Mouse (Mus musculus): ENCODE results near the gene Hsf2. TPM values are rescaled to one million over a fixed set of nuclear protein-coding genes. Genes with fewer than 3 reads are reported as not detected.
"Not testable (repeated sequence)": the region's sequence is repeated elsewhere in the genome, so short reads cannot be mapped to it uniquely, and the experiment has no call there.

Hsf2 gene
- polyA plus RNA-seq (2015; fragmentation: Nextera tagmentation; extraction: Ambion mirVana): 9.4 and 12.2 TPM in 2 replicates

- WGBS (ENCODE audit: insufficient replicate concordance): under 1% methylated on average over 52 of the region's 52 CpGs
- no peaks in the 10 kb centered on the region for H3K9me3 ChIP-seq (replicated peaks)
- H3K27me3 ChIP-seq: no peaks in the 10 kb centered on the region
- DNase-seq (peak; percentile 90), ATAC-seq (ENCODE audit: low read depth) (peak; percentile 99)
- H3K36me3 ChIP-seq: no peaks in the 10 kb centered on the region
- H3K27ac ChIP-seq: peak within 1 kb of the TSS; percentile 80
- peak within 1 kb of the TSS; percentile 90 for H3K4me2 ChIP-seq
- H3K9ac ChIP-seq: peak within 1 kb of the TSS; percentile 85
- H3K4me1 ChIP-seq (replicated peaks): peaks cover 13% of the 10 kb centered on the region
- peak within 1 kb of the TSS; percentile 79 for H3K4me3 ChIP-seq (replicated peaks)
These were observed at the start of gene Hsf2 for GRCm38 (mm10) chr10:57485908-57486541. TSS of gene Hsf2 (plus strand) at chr10:57486385.

GRCm38 (mm10) chr10:57437898-57438297 is 48.3 kb upstream of the Hsf2 start:
- H3K27me3 ChIP-seq: no peaks in the 10 kb centered on the region
- no peaks in the 10 kb centered on the region for H3K9me3 ChIP-seq (replicated peaks)
- ATAC-seq (ENCODE audit: low read depth) (no peak), DNase-seq (no peak)
- no peaks in the 10 kb centered on the region for H3K4me1 ChIP-seq (replicated peaks)
- no peaks in the 10 kb centered on the region for H3K36me3 ChIP-seq
- H3K9ac ChIP-seq: no peak overlapping the region
- H3K4me2 ChIP-seq: no peak overlapping the region
- no peak overlapping the region for H3K27ac ChIP-seq
- 57% methylated on average over 2 of the region's 2 CpGs for WGBS (ENCODE audit: insufficient replicate concordance)
- no peak overlapping the region for H3K4me3 ChIP-seq (replicated peaks)

GRCm38 (mm10) chr10:57441049-57441448 is 45.1 kb upstream of the Hsf2 start:
- ATAC-seq (ENCODE audit: low read depth) (no peak), DNase-seq (no peak)
- Histone ChIP-seq H3K9me3 (replicated peaks) (no peaks in the 10 kb centered on the region), H3K36me3 (no peaks in the 10 kb centered on the region), H3K9ac (no peak overlapping the region), H3K27ac (no peak overlapping the region), H3K4me3 (replicated peaks) (no peak overlapping the region), H3K4me2 (no peak overlapping the region), H3K4me1 (replicated peaks) (no peaks in the 10 kb centered on the region), H3K27me3 (no peaks in the 10 kb centered on the region)

GRCm38 (mm10) chr10:57444392-57444791 is 41.8 kb upstream of the Hsf2 start:
- Histone ChIP-seq H3K4me1 (replicated peaks) (no peaks in the 10 kb centered on the region), H3K9me3 (replicated peaks) (no peaks in the 10 kb centered on the region), H3K4me3 (replicated peaks) (no peak overlapping the region), H3K4me2 (no peak overlapping the region), H3K9ac (no peak overlapping the region), H3K27me3 (no peaks in the 10 kb centered on the region), H3K27ac (no peak overlapping the region), H3K36me3 (no peaks in the 10 kb centered on the region)
- DNase-seq: no peak
- 56% methylated on average over 8 of the region's 8 CpGs for WGBS (ENCODE audit: insufficient replicate concordance)
- no peak for ATAC-seq (ENCODE audit: low read depth)

- DNase-seq (no peak), ATAC-seq (ENCODE audit: low read depth) (no peak)
- Histone ChIP-seq H3K27ac (no peak overlapping the region), H3K9me3 (replicated peaks) (no peaks in the 10 kb centered on the region), H3K36me3 (no peaks in the 10 kb centered on the region), H3K9ac (no peak overlapping the region), H3K4me2 (no peak overlapping the region), H3K4me1 (replicated peaks) (no peaks in the 10 kb centered on the region), H3K27me3 (no peaks in the 10 kb centered on the region), H3K4me3 (replicated peaks) (no peak overlapping the region)
- WGBS (ENCODE audit: insufficient replicate concordance): 68% methylated on average over 1 of the region's 1 CpGs
These were observed 40.5 kb upstream of the Hsf2 start for GRCm38 (mm10) chr10:57445655-57446054.

- DNase-seq: no peak
- Histone ChIP-seq H3K9me3 (replicated peaks) (no peaks in the 10 kb centered on the region), H3K9ac (no peak overlapping the region), H3K4me1 (replicated peaks) (no peaks in the 10 kb centered on the region), H3K27me3 (no peaks in the 10 kb centered on the region), H3K36me3 (no peaks in the 10 kb centered on the region), H3K4me3 (replicated peaks) (no peak overlapping the region), H3K4me2 (no peak overlapping the region), H3K27ac (no peak overlapping the region)
- ATAC-seq (ENCODE audit: low read depth): no peak
These were observed 38.5 kb upstream of the Hsf2 start for GRCm38 (mm10) chr10:57447657-57448050.

GRCm38 (mm10) chr10:57448051-57448716 is 38.0 kb upstream of the Hsf2 start:
- no peaks in the 10 kb centered on the region for H3K36me3 ChIP-seq
- no peaks in the 10 kb centered on the region for H3K27me3 ChIP-seq
- no peaks in the 10 kb centered on the region for H3K4me1 ChIP-seq (replicated peaks)
- no peak overlapping the region for H3K27ac ChIP-seq
- no peak for ATAC-seq (ENCODE audit: low read depth)
- peak; percentile 39 for DNase-seq
- H3K9me3 ChIP-seq (replicated peaks): no peaks in the 10 kb centered on the region
- no peak overlapping the region for H3K9ac ChIP-seq
- peak overlapping the region; percentile 7; the same call in 1 of the 2 replicates for H3K4me2 ChIP-seq
- 5% methylated on average over 19 of the region's 19 CpGs for WGBS (ENCODE audit: insufficient replicate concordance)
- H3K4me3 ChIP-seq (replicated peaks): no peak overlapping the region

GRCm38 (mm10) chr10:57463298-57463697 is 22.9 kb upstream of the Hsf2 start:
- DNase-seq: peak; percentile 10

GRCm38 (mm10) chr10:57465768-57466167 is 20.4 kb upstream of the Hsf2 start:
- no peak for DNase-seq
- Histone ChIP-seq H3K4me2 (no peak overlapping the region), H3K4me3 (replicated peaks) (no peak overlapping the region), H3K27me3 (no peaks in the 10 kb centered on the region), H3K4me1 (replicated peaks) (no peaks in the 10 kb centered on the region), H3K27ac (no peak overlapping the region), H3K9me3 (replicated peaks) (no peaks in the 10 kb centered on the region), H3K9ac (no peak overlapping the region), H3K36me3 (no peaks in the 10 kb centered on the region)
- ATAC-seq (ENCODE audit: low read depth): no peak

More at GRCm38 (mm10) chr10:57463298-57463697, 22.9 kb upstream of the Hsf2 start:
- not testable (repeated sequence) for ATAC-seq (ENCODE audit: low read depth); H3K36me3 ChIP-seq; H3K9me3 ChIP-seq (replicated peaks); H3K27me3 ChIP-seq; H3K27ac ChIP-seq; H3K4me2 ChIP-seq; H3K4me3 ChIP-seq (replicated peaks); H3K9ac ChIP-seq; H3K4me1 ChIP-seq (replicated peaks)
- 20% methylated on average over 10 of the region's 10 CpGs for WGBS (ENCODE audit: insufficient replicate concordance)

- Histone ChIP-seq H3K4me1 (replicated peaks) (0 out of 2 replicates have a peak, but pooled peaks cover 6% of the 10 kb centered on the region), H3K27me3 (no peaks in the 10 kb centered on the region), H3K9me3 (replicated peaks) (no peaks in the 10 kb centered on the region), H3K4me3 (replicated peaks) (no peak overlapping the region), H3K36me3 (no peaks in the 10 kb centered on the region), H3K4me2 (no peak overlapping the region), H3K27ac (no peak overlapping the region), H3K9ac (no peak overlapping the region)
- DNase-seq (no peak), ATAC-seq (ENCODE audit: low read depth) (no peak)
- 70% methylated on average over 9 of the region's 9 CpGs for WGBS (ENCODE audit: insufficient replicate concordance)
These were observed 8.9 kb upstream of the Hsf2 start for GRCm38 (mm10) chr10:57477121-57477843.

- Histone ChIP-seq H3K36me3 (no peaks in the 10 kb centered on the region), H3K9ac (no peak overlapping the region), H3K27me3 (no peaks in the 10 kb centered on the region), H3K9me3 (replicated peaks) (no peaks in the 10 kb centered on the region), H3K4me3 (replicated peaks) (no peak overlapping the region), H3K4me1 (replicated peaks) (0 out of 2 replicates have a peak, but pooled peaks cover 9% of the 10 kb centered on the region), H3K4me2 (no peak overlapping the region), H3K27ac (no peak overlapping the region)
- ATAC-seq (ENCODE audit: low read depth) (no peak), DNase-seq (no peak)
- WGBS (ENCODE audit: insufficient replicate concordance): 40% methylated on average over 5 of the region's 5 CpGs
These were observed 4.5 kb upstream of the Hsf2 start for GRCm38 (mm10) chr10:57481717-57482116.
